Mouse (Mus musculus): Measurements from ENCODE around the gene Gm17455.

Gm17455 gene

GRCm38 (mm10) chr10:60419624-60420023 lies 20.1 kb downstream of the Gm17455 start:
- DNase-seq (ENCODE audit: low read depth, low spot score) = no peak

DNA sequence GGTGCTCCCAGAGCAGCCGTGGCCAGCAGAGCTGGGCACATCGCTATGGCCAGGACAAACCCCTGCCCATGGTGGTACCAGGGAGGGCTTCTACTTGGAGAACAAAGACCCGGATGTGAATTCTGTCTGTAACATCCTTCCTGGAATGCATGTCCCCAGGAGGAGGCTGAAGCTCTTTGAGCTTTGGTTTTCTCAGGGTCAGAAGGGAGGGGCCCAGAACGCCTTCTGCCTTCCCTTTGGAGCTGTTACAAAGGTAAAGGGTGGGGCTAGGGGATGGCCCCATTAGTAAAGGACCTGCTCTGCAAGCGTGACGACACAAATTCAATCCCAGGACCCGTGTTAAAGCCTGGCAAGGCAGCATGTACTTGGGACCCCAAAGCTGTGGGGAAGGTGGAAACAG lies 23.2 kb downstream of the Gm17455 start:
- no peak for DNase-seq (ENCODE audit: low read depth, low spot score)

DNA sequence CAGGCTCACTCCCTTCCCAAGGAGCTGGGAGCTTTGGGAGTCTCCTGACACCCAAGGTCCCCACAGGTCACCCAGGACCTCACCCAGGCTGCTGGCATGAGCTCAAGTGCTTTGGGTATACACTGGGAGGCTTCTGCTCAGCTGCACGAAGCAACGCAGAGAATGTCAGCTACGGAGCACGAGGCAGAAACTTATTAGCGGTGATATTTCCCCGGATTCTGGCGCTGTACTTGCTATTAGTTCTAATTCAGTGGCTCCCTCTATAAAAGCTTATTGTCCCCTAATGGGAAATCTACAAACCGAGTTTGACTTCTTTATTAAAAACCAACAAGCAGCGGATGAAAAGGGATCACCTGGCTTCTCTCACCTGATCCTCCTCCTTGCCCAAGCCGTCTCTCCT lies 30.5 kb downstream of the Gm17455 start:
- no peak for DNase-seq (ENCODE audit: low read depth, low spot score)

DNA sequence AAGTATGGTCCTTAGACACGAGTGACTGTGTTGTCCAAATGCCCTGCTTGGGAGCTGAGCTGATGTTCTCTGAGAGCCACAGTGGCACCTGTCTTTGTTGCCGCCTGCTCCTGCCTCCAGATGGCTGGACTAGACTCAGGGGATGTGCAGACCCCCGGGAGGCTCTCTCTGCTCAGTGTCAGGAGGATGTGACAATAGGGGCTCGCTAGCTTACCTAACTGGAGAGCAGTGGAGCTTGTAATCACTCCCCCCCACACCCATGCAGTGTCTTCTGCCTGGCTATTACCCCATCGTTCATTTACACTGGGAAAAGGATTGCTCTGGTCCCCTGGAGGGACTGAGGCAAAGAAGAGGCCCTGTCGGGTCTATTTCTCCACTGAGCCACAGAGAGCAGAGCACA lies 31.1 kb downstream of the Gm17455 start:
- DNase-seq (ENCODE audit: low read depth, low spot score) = no peak

DNA sequence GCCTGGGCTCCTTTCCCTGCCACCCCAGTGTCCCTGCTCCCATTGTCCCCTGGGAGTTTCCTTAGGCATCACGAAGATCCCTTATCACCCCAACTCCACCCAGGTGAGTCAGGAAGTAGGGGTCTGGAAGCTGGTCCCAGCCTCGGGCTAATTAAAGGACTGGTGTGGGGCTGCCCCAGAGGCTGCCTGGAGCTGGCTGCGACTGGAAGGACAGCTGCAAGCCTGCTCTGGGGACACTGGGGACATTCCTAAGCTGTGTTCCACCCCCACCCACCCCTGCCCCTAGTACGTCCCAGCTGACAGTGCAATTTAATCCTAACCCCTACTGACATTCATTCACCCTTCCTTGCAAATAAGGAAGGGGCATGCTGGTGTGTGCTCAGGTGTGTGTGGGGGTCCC lies 33.2 kb downstream of the Gm17455 start:
- DNase-seq (ENCODE audit: low read depth, low spot score) = no peak

GRCm38 (mm10) chr10:60442321-60442720 lies 42.8 kb downstream of the Gm17455 start:
- DNase-seq (ENCODE audit: low read depth, low spot score) = no peak

DNA sequence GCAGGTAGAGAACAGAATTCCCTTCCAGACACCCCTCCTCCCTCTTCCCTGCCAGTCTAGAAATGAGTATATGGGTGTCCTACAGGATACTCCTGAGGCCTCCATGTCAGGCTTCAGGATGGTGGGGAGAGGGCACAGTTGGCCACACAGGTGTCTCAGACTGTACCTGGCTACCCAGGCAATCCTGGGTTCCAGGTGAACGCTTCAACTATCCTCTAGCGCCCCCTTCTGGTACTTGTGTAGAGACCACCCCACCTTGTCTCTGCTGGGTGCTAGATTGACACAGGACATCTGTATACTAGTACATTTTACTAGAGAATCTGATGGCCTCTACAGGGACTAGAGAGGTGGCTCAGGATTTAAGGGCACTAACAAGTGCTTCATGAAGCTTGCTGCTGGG lies 43.6 kb downstream of the Gm17455 start:
- no peak for DNase-seq (ENCODE audit: low read depth, low spot score)

DNA sequence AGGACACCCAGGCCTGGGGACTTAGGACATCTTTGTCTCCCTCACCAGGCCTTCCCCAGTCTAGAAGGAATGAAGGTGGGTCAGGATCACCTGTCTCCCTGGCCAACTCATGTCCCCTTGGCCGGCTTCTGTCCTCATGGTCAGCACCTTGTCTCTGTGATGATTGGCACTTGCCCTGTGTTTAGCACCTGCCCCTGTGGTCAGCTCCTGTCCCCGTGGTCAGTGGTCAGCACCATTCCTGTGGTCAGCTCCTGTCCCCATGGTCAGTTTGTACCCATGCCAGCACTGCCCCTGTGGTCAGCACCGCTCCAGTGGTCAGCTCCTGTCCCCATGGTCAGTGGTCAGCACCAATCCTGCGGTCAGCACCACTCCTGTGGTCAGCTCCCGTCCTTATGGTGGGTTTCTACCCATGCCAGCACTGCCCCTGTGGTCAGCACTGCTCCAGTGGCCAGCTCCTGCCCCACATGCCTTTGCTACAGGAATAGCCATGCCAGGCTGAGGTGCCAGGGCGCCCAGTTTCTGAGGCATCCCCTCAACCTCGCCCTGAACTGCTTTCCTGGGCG lies 45.6 kb downstream of the Gm17455 start:
- DNase-seq (ENCODE audit: low read depth, low spot score) = peak; percentile 52

- no peak for DNase-seq (ENCODE audit: low read depth, low spot score)
These were observed 47.7 kb downstream of the Gm17455 start for GRCm38 (mm10) chr10:60447186-60447585.

Data from embryo, embryonic 11.5 days (tissue).